Mouse (Mus musculus) kidney, adult 2 months (tissue): ENCODE measurements around the gene Efna4.
A peak's percentile ranks its signal among the peaks of the same experiment; 100 is the strongest.

Source experiments
- CTCF ChIP-seq: fragments of 200-500 bp; conservative IDR thresholded peaks from 2 replicates; pipeline ENCODE4 v1.5.1; 2011; ENCODE audit warnings: low read depth, mild to moderate bottlenecking, control low read depth, low read length, moderate library complexity, mixed read lengths; ENCODE audit not compliant: insufficient read depth, insufficient read length
- POLR2A ChIP-seq: fragments of 200-500 bp; IDR thresholded peaks from one replicate; pipeline ENCODE4 v1.6.1; 2011; ENCODE audit warnings: low read depth, low read length, control low read depth

DNA sequence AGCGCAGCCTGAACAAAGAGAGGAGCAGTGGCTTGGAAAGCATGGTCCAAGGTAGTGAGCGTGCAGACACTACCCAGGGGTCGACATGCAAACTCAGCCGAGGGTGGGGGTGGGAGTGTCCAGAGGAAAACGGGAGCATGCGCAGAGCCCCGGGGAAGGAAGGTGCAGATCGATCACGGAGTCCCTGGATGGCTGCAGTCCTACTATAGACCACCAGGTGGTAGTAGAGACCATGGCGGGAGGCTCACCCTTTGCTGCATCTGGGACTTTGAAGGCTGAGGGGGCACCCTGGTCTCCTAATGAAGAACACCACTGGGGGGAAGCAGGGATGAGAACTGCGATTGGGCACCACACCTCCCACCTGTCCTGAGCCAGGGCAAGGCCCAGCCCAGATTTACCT is 2.6 kb upstream of the Efna4 start:
- TF ChIP-seq CTCF, result peak; percentile 97
- no peak for TF ChIP-seq POLR2A
